Mouse (Mus musculus) gastrocnemius, postnatal 25 days (tissue): Measurements from ENCODE around the gene Hsp90ab1. TPM values are rescaled to one million over a fixed set of nuclear protein-coding genes. Genes with fewer than 3 reads are reported as not detected.
A peak's percentile ranks its signal among the peaks of the same experiment; 100 is the strongest.

ENCODE experiments used
- DNase-seq: peaks from one replicate; pipeline ENCODE4 v3.0.0; 2022
- total RNA-seq, 2 experiments: library from RNA; stranded (reverse); gene quantifications; 1 replicate in 1 of 2; 2 replicates in 1 of 2; pipeline ENCODE4 v1.2.3; 2021

The Hsp90ab1 gene
- total RNA-seq, 2 experiments from 2014 or later = 839 to 859 TPM

- peak; percentile 44 for DNase-seq
These were observed 7.9 kb upstream of the Hsp90ab1 start for GRCm38 (mm10) chr17:45580958-45581477.

GRCm38 (mm10) chr17:45579554-45579953 is 6.5 kb upstream of the Hsp90ab1 start:
- no peak for DNase-seq

DNA sequence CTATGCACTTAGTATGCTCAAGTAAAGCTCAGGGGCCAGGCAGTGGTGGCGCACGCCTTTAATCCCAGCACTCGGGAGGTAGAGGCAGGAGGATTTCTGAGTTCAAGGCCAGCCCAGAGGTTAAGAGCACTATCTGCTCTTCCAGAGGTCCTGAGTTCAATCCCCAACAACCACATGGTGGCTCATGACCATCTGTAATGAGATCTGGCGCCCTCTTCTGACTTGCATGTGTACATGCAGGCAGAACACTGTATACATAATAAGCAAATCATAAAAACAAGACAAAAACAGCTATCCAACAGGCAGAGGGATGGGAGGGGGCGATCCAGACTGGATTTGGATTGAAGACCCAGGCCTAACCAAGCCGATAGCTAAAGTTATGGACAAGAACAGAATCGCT is 5.8 kb upstream of the Hsp90ab1 start:
- no peak for DNase-seq

- DNase-seq = no peak
These were observed 5.2 kb upstream of the Hsp90ab1 start for GRCm38 (mm10) chr17:45578242-45578641.

GRCm38 (mm10) chr17:45575123-45575897 is 2.2 kb upstream of the Hsp90ab1 start:
- DNase-seq = no peak

GRCm38 (mm10) chr17:45574129-45574761 is 1.2 kb upstream of the Hsp90ab1 start:
- DNase-seq = no peak

DNA sequence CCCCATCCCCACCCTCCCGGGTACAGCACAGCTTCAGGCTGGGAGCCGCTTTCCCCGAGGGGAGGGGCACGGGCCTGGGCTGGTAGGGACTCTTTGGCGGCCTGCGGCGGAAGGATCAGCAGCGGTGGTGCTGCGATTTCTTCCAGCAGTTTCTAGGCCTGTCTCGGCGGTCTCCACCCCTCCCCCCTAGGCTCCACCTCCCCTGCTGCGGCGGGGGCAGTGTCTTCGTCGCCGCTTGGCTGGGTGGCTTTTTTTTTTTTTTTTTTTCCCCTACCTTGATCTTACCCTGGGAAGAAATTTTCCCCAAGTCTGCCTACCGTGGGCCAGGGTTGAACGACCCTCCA is 681 bp upstream of the Hsp90ab1 start:
- peak; percentile 97 for DNase-seq

DNA sequence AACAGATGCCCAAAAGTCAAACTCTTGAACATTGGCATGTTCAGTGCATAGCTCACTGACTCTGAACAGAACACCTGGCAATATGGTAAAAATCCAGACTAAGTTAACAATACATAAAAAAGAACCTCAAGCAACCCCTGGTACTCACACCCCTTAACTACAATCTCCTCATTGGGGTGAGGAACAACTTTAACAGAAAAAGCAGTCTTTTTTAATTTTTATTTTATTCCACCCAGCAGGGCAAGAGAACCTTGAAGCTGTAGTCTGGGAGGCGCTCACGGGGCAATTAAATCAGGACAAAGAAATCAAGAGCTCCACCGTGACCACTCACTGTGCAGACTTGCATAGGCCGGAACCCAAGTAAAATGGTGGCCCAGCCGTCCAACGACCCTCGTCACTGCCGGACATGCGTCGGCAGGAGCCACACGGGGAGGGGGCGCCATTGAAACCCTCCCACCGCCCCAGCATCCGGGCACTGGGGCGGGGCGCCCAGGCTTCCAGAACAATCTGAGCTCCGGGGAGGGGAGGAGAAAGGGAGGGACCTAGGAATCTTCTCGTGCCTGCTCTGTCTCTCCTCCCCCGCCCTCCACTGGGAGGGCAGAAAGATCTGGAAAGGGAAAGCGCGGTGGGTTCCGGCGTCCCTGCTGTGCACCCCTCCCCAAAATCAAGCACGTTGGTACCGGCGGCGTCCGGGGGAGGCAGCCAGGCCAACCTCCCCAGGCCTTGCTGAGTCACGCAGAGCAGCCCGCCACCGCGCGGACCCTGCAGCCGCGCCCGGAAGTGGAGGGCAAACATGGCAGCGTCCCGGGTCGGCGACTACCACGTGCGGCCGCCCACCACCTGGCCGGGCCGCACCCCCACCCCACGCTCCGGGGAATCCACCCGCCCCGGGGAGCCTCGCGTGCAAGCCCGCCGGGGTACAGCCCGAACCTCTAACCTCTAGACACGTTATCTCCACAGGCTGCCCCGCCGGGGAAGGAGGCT is 676 bp downstream of the Hsp90ab1 start:
- peak; percentile 82 for DNase-seq

- no peak for DNase-seq
These were observed 3.1 kb downstream of the Hsp90ab1 start for GRCm38 (mm10) chr17:45569999-45570398.

DNA sequence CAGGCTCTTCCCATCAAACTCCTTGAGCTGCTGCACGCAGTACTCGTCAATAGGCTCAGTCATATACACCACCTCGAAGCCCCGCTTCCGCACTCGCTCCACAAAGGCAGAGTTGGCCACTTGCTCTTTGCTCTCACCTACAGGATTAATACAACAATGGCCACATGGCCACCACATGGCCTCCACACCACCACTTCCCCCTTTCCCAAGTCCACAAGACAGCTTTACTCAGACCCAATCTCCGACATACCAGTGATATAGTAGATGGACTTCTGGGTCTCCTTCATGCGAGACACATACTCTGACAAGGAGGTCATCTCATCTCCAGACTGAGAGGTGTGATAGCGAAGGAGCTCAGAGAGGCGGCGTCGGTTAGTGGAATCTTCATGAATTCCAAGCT is 4.1 kb downstream of the Hsp90ab1 start:
- DNase-seq = no peak

- DNase-seq = no peak
These were observed 5.9 kb downstream of the Hsp90ab1 start for GRCm38 (mm10) chr17:45567162-45567601.

- DNase-seq = no peak
These were observed 6.5 kb downstream of the Hsp90ab1 start for GRCm38 (mm10) chr17:45566360-45567161.

DNA sequence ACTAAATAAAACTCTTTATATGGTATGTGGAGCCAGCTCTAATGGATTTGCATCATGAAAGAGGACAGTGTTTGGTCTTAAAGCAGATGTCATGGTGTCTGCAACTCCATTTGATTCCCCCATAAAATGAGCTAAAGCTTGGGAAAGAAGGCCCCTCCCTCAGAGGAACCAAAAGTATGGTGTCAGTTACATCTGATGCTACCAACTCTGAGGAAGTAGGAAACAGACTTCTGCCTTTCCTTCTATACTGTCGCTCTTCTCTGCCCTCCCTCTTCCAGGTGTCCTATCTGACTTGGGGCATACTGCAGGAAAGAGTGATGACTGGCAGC is 7.1 kb downstream of the Hsp90ab1 start:
- no peak for DNase-seq

DNA sequence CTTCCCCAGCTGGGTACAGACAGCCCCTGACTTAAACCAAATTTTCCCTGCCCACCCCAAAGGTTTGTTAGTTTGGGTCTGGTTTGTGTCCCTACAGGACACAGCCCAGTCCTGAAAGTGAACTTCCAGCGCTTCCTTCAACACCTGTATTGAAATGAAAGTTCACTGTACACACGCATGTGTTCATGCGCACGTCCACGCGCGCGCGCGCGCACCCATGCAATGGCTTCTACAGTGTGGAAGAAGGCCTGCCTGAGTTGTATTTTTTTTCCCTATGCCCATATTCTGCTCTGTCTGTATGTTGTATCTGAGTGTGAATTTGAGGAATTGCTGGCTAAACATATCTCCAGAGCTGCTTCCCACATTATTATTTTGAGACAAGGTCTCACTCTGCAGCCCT is 8.0 kb downstream of the Hsp90ab1 start:
- no peak for DNase-seq

- DNase-seq = no peak
These were observed 8.5 kb downstream of the Hsp90ab1 start for GRCm38 (mm10) chr17:45564531-45565084.

- DNase-seq = peak; percentile 94
These were observed 9.2 kb downstream of the Hsp90ab1 start, which contains the start of gene Slc35b2 for GRCm38 (mm10) chr17:45563655-45564530. Gene Slc35b2, plus strand, starts transcription at chr17:45563874.

GRCm38 (mm10) chr17:45563216-45563615 is 9.9 kb downstream of the Hsp90ab1 start:
- DNase-seq = no peak

DNA sequence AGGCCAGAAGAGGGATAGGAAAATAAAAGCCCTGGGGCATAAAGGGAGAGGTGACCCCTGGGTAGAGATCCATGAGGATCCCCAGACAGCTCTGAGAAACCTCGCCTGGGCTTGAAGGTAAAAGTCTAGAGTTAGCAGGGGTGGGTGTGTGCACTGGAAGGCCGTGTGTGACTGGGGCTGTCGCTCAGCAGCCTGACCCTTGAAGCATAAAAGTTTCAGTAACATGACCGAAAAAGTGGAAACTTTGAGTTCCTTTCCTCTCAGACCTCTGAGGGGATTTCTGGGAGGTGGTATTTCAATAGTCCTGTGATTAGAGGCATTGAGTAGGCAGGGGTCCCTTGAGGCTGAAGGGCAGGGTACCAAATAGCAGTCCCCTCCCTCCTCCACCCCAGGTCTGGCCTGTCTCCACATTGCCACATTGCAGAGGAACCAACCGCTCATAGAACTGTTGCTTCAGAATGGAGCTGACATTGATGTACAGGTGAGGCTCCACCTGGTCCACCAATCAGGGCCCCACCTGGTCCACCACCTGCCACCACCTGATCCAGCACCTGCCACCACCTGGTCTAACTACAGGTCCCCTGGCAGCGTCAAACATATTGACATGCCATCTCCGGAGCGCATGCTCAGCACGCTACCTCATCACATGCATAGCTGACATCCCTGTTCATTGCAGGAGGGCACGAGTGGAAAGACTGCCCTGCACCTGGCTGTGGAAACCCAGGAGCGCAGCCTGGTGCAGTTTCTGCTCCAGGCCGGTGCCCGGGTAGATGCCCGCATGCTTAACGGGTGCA is 13.1 kb downstream of the Hsp90ab1 start:
- DNase-seq = no peak
